Mouse (Mus musculus): ENCODE results near the gene Tmem214. TPM values are rescaled to one million over a fixed set of nuclear protein-coding genes. Genes with fewer than 3 reads are reported as not detected.

Gene Tmem214
- polyA plus RNA-seq, 1 experiment from 2014 or later, result 59.5 TPM

- ATAC-seq (ENCODE audit: low FRiP score), result no peak
- no peaks in the 10 kb centered on the region for H3K9me3 ChIP-seq
Measured at GRCm38 (mm10) chr5:30853522-30853921, 14.3 kb upstream of the Tmem214 start.

GRCm38 (mm10) chr5:30855674-30856073, 12.1 kb upstream of the Tmem214 start:
- H3K4me2 ChIP-seq, result no peak overlapping the region
- H3K9ac ChIP-seq, result no peak overlapping the region
- no peak for ATAC-seq (ENCODE audit: low FRiP score)
- no peaks in the 10 kb centered on the region for H3K27me3 ChIP-seq
- H3K4me3 ChIP-seq, result no peak overlapping the region
- WGBS, result 51% methylated on average over 3 of the region's 3 CpGs
- H3K36me3 ChIP-seq, result no peaks in the 10 kb centered on the region; the same call in 1 of the 2 replicates
- H3K9me3 ChIP-seq, result no peaks in the 10 kb centered on the region
- H3K27ac ChIP-seq, result no peak overlapping the region
- 0 out of 2 replicates have a peak, but pooled peaks cover 3% of the 10 kb centered on the region for H3K4me1 ChIP-seq (replicated peaks)

More at GRCm38 (mm10) chr5:30853522-30853921, 14.3 kb upstream of the Tmem214 start:
- H3K4me3 ChIP-seq, result no peak overlapping the region
- H3K9ac ChIP-seq, result no peak overlapping the region
- no peak overlapping the region for H3K4me2 ChIP-seq
- 0 out of 2 replicates have a peak, but pooled peaks cover 10% of the 10 kb centered on the region for H3K4me1 ChIP-seq (replicated peaks)
- no peaks in the 10 kb centered on the region; the same call in 1 of the 2 replicates for H3K36me3 ChIP-seq
- 88% methylated on average over 4 of the region's 4 CpGs for WGBS
- H3K27ac ChIP-seq, result no peak overlapping the region
- no peaks in the 10 kb centered on the region for H3K27me3 ChIP-seq

- ATAC-seq (ENCODE audit: low FRiP score), result no peak
- WGBS, result 86% methylated on average over 2 of the region's 2 CpGs
Measured at GRCm38 (mm10) chr5:30856124-30856523, 11.7 kb upstream of the Tmem214 start.

GRCm38 (mm10) chr5:30863852-30864251, 4.0 kb upstream of the Tmem214 start:
- Histone ChIP-seq H3K4me1 (replicated peaks) (peaks cover 3% of the 10 kb centered on the region), H3K27me3 (no peaks in the 10 kb centered on the region), H3K4me2 (no peak overlapping the region), H3K9me3 (no peaks in the 10 kb centered on the region), H3K9ac (no peak overlapping the region), H3K36me3 (peaks cover 49% of the 10 kb centered on the region), H3K27ac (no peak overlapping the region), H3K4me3 (no peak overlapping the region)
- no peak for ATAC-seq (ENCODE audit: low FRiP score)
- WGBS, result 43% methylated on average over 4 of the region's 4 CpGs

More at GRCm38 (mm10) chr5:30856124-30856523, 11.7 kb upstream of the Tmem214 start:
- Histone ChIP-seq H3K36me3 (no peaks in the 10 kb centered on the region; the same call in 1 of the 2 replicates), H3K27me3 (no peaks in the 10 kb centered on the region), H3K4me2 (no peak overlapping the region), H3K9ac (no peak overlapping the region), H3K27ac (no peak overlapping the region), H3K9me3 (no peaks in the 10 kb centered on the region), H3K4me1 (replicated peaks) (0 out of 2 replicates have a peak, but pooled peaks cover 1% of the 10 kb centered on the region), H3K4me3 (no peak overlapping the region)

GRCm38 (mm10) chr5:30864322-30864721, 3.5 kb upstream of the Tmem214 start:
- no peak overlapping the region for H3K4me3 ChIP-seq
- no peaks in the 10 kb centered on the region for H3K9me3 ChIP-seq
- H3K27me3 ChIP-seq, result no peaks in the 10 kb centered on the region
- peaks cover 7% of the 10 kb centered on the region for H3K4me1 ChIP-seq (replicated peaks)
- WGBS, result 49% methylated on average over 15 of the region's 15 CpGs
- H3K36me3 ChIP-seq, result peaks cover 49% of the 10 kb centered on the region
- no peak overlapping the region for H3K27ac ChIP-seq
- no peak overlapping the region for H3K9ac ChIP-seq
- no peak overlapping the region for H3K4me2 ChIP-seq
- ATAC-seq (ENCODE audit: low FRiP score), result no peak

- Histone ChIP-seq H3K9ac (no peak overlapping the region), H3K4me2 (no peak overlapping the region), H3K27me3 (no peaks in the 10 kb centered on the region), H3K36me3 (peaks cover 59% of the 10 kb centered on the region), H3K4me1 (replicated peaks) (peaks cover 26% of the 10 kb centered on the region), H3K27ac (no peak overlapping the region), H3K9me3 (no peaks in the 10 kb centered on the region), H3K4me3 (no peak overlapping the region)
- no peak for ATAC-seq (ENCODE audit: low FRiP score)
- 91% methylated on average over 3 of the region's 3 CpGs for WGBS
Measured at GRCm38 (mm10) chr5:30866871-30867270, 941 bp upstream of the Tmem214 start.

GRCm38 (mm10) chr5:30868981-30869380, 1.2 kb downstream of the Tmem214 start:
- H3K9me3 ChIP-seq, result no peaks in the 10 kb centered on the region
- 0 out of 2 replicates have a peak, but pooled peaks have one; percentile 11 for ATAC-seq (ENCODE audit: low FRiP score)
- peaks cover 26% of the 10 kb centered on the region for H3K4me1 ChIP-seq (replicated peaks)
- H3K27me3 ChIP-seq, result no peaks in the 10 kb centered on the region
- peaks cover 64% of the 10 kb centered on the region for H3K36me3 ChIP-seq
- peak overlapping the region; percentile 90 for H3K9ac ChIP-seq
- peak overlapping the region; percentile 76 for H3K4me3 ChIP-seq
- peak overlapping the region; percentile 80 for H3K27ac ChIP-seq
- H3K4me2 ChIP-seq, result peak overlapping the region; percentile 87
- WGBS, result 21% methylated on average over 9 of the region's 9 CpGs

- Histone ChIP-seq H3K4me2 (peak overlapping the region; percentile 87), H3K27me3 (no peaks in the 10 kb centered on the region), H3K36me3 (peaks cover 64% of the 10 kb centered on the region), H3K27ac (peak overlapping the region; percentile 80), H3K4me3 (peak overlapping the region; percentile 76), H3K9ac (peak overlapping the region; percentile 90), H3K4me1 (replicated peaks) (peaks cover 26% of the 10 kb centered on the region), H3K9me3 (no peaks in the 10 kb centered on the region)
- under 1% methylated on average over 63 of the region's 63 CpGs for WGBS
- ATAC-seq (ENCODE audit: low FRiP score), result peak; percentile 90
Measured at GRCm38 (mm10) chr5:30869405-30870130, 1.8 kb downstream of the Tmem214 start.

GRCm38 (mm10) chr5:30870131-30870406, 2.3 kb downstream of the Tmem214 start:
- Histone ChIP-seq H3K4me2 (peak overlapping the region; percentile 87), H3K36me3 (peaks cover 64% of the 10 kb centered on the region)
- 26% methylated on average over 2 of the region's 2 CpGs for WGBS

GRCm38 (mm10) chr5:30872574-30872973, 4.8 kb downstream of the Tmem214 start:
- no peak for ATAC-seq (ENCODE audit: low FRiP score)
- H3K4me1 ChIP-seq (replicated peaks), result peaks cover 26% of the 10 kb centered on the region
- no peak overlapping the region for H3K4me2 ChIP-seq
- no peak overlapping the region for H3K27ac ChIP-seq
- no peak overlapping the region for H3K4me3 ChIP-seq
- WGBS, result 90% methylated on average over 9 of the region's 9 CpGs
- peaks cover 66% of the 10 kb centered on the region for H3K36me3 ChIP-seq
- peak overlapping the region; percentile 46; the same call in 1 of the 2 replicates for H3K9ac ChIP-seq
- no peaks in the 10 kb centered on the region for H3K27me3 ChIP-seq
- no peaks in the 10 kb centered on the region for H3K9me3 ChIP-seq

More at GRCm38 (mm10) chr5:30870131-30870406, 2.3 kb downstream of the Tmem214 start:
- H3K4me1 ChIP-seq (replicated peaks), result peaks cover 26% of the 10 kb centered on the region
- H3K27me3 ChIP-seq, result no peaks in the 10 kb centered on the region
- peak overlapping the region; percentile 76 for H3K4me3 ChIP-seq
- peak overlapping the region; percentile 80 for H3K27ac ChIP-seq
- H3K9ac ChIP-seq, result peak overlapping the region; percentile 90
- no peak for ATAC-seq (ENCODE audit: low FRiP score)
- H3K9me3 ChIP-seq, result no peaks in the 10 kb centered on the region

- H3K4me2 ChIP-seq, result no peak overlapping the region
- H3K4me1 ChIP-seq (replicated peaks), result peaks cover 18% of the 10 kb centered on the region
- no peak overlapping the region for H3K4me3 ChIP-seq
- no peaks in the 10 kb centered on the region for H3K27me3 ChIP-seq
- no peaks in the 10 kb centered on the region for H3K9me3 ChIP-seq
- H3K36me3 ChIP-seq, result peaks cover 72% of the 10 kb centered on the region
- ATAC-seq (ENCODE audit: low FRiP score), result no peak
- no peak overlapping the region for H3K9ac ChIP-seq
- H3K27ac ChIP-seq, result no peak overlapping the region
- WGBS, result 97% methylated on average over 7 of the region's 7 CpGs
Measured at GRCm38 (mm10) chr5:30874365-30874764, 6.6 kb downstream of the Tmem214 start.

- Histone ChIP-seq H3K9me3 (no peaks in the 10 kb centered on the region), H3K27me3 (no peaks in the 10 kb centered on the region), H3K27ac (no peak overlapping the region), H3K36me3 (peaks cover 46% of the 10 kb centered on the region), H3K4me3 (no peak overlapping the region), H3K9ac (no peak overlapping the region), H3K4me2 (no peak overlapping the region), H3K4me1 (replicated peaks) (no peaks in the 10 kb centered on the region)
- 66% methylated on average over 6 of the region's 6 CpGs for WGBS
- no peak for ATAC-seq (ENCODE audit: low FRiP score)
Measured at GRCm38 (mm10) chr5:30878616-30879015, 10.8 kb downstream of the Tmem214 start.

Measured in hindbrain, embryonic 13.5 days (tissue).